Mouse (Mus musculus) layer of hippocampus, postnatal 25 days (tissue): ENCODE measurements around the gene Col5a1. TPM values are rescaled to one million over a fixed set of nuclear protein-coding genes. Genes with fewer than 3 reads are reported as not detected.

Experiments used
- DNase-seq, 2 experiments: peaks; one replicate each; pipeline ENCODE4 v3.0.0; 2022; ENCODE audit warnings: mixed read lengths in 2 of 2, low spot score in 1 of 2; ENCODE audit errors: extremely low spot score in 1 of 2
- total RNA-seq, 2 experiments: library from RNA; stranded (reverse); gene quantifications; 2 replicates each; pipeline ENCODE4 v1.2.3; 2021

Col5a1 gene
- total RNA-seq, 2 experiments from 2014 or later, result 3.3 to 4.2 TPM

DNA sequence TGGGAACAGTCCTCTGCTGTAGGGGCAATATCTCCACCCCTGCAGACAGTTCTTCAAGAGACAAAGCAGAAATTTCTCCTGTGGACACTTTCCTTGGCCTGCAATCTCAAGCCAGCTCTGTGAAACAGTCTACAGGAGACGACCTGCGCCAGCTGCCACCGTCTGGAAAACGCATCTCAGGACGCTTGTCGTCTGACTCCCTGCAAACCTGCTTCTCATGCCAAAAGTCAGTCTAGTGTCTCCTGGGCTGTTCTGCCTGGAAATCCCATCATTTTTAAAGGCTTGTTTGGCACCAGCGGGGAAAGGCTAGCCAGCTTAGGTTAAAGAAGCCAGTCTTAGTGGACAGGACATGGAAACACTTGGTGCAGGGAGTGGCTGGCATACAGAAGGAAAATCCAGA lies 2.9 kb upstream of the Col5a1 start:
- no peak for DNase-seq

GRCm38 (mm10) chr2:27885456-27886147 lies 623 bp upstream of the Col5a1 start:
- peak in 1 of 2 experiments; percentile 17 for DNase-seq

- DNase-seq, result peak; percentile 16 to 30
Measured at GRCm38 (mm10) chr2:27886608-27887460, 609 bp downstream of the Col5a1 start.

DNA sequence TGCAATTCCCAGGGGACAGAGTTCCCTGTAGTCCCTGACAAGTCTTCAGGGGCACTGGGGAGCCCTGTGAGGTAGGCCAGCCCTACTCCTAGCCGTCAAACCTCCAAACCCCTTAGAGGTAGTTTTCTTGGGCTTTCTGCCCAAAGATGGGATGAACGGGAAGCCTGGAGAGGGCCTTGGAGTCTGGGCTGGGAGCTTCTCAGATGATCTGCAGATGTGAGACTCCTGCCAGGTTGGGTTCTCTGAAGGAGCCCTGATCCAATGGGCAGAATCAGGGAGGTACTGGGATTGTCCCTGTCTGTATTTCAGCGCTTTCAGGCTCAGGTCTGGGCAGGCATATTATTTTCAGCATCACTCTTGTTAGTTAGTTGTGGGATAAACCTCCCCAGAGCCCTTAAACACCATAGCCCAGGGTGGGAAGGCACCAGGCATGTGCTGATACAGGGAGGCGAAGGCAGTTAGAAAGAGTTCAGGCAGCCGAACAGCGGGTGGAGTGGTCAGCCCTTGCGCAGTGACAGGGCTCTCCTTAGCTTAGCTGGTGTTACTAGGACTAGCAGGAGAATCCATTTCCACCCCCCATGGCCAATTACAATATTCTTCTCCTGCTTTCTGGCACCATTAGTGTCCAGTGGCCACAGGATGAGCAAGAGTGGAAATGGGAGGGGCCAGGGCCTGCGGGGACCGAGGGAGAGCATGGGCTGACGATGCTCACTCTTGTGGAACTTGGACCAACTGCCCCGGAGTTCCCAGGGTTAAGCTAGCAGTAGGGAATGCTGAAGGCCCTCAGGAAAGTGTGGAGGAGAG lies 1.4 kb downstream of the Col5a1 start:
- DNase-seq, result no peak

- no peak for DNase-seq
Measured at GRCm38 (mm10) chr2:27888603-27889545, 2.6 kb downstream of the Col5a1 start.

DNA sequence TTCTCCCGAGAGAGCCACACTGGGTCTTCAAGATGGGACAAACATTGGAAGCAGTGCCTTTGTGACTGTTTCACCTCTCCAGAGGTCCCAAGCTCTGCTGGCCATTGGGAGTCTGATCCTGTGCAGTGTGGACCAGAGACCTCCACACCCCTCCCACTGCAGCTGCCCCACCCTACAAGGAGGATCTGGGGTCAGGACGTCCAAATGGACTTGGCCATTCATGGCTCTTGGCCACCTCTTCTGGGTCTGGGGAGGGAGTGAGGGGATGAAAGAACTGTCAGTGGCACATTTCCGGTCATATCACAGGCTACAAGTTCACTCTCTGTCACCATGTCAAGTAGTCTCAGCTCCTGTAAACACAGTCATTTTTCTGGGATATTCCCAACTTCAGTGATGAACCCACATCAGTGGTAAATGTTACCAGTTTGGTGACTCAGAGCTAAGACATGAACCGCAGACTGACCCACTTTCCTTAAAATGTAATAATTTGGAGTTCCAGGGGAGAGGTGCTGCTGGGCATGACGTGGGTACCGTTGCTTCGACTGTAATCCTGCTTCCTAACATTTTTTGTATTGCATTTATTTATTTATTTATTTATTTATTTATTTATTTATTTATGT lies 5.8 kb downstream of the Col5a1 start:
- no peak for DNase-seq

DNA sequence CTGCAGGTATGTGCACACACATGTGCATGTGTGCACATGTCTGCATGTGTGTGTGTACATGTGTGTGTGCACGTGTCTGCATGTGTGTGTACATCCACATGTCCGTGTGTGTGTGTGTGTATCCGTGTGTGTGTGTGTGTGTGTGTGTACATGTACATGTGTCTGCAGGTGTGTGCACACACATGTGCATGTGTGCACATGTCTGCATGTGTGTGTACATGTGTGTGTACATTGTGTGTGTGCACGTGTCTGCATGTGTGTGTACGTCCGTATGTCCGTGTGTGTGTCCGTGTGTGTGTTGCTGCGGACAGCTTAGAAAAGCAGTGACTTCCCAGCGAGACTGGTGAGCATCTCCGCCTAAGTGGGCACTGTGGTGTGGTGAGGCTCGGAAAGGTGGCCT lies 6.8 kb downstream of the Col5a1 start:
- DNase-seq, result no peak

GRCm38 (mm10) chr2:27894986-27895385 lies 8.8 kb downstream of the Col5a1 start:
- DNase-seq, result no peak

- DNase-seq, result no peak
Measured at GRCm38 (mm10) chr2:27895648-27896047, 9.4 kb downstream of the Col5a1 start.

- no peak for DNase-seq
Measured at GRCm38 (mm10) chr2:27897161-27897560, 10.9 kb downstream of the Col5a1 start.

GRCm38 (mm10) chr2:27899894-27900293 lies 13.7 kb downstream of the Col5a1 start:
- peak in 1 of 2 experiments; percentile 57 for DNase-seq

DNA sequence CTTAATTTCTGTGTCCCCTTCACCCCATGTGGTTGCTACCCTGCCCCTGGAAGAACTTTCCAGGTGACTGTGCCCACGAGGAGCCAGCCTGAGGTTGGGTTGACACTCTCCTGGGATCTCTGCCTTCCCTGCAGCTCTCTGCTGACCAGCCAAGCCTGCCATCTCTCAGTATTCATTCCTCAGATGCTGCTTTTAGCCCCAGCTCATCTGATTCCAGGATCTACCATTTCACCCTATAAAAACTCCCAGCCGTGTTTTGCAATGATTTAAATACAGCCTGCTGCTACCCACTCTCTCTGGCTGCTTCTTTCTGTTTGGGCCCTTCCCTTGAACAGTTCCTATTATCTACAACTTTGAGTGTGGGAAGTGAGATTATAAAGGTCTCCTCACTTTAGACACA lies 14.9 kb downstream of the Col5a1 start:
- no peak for DNase-seq

GRCm38 (mm10) chr2:27901525-27902245 lies 15.5 kb downstream of the Col5a1 start:
- no peak for DNase-seq

DNA sequence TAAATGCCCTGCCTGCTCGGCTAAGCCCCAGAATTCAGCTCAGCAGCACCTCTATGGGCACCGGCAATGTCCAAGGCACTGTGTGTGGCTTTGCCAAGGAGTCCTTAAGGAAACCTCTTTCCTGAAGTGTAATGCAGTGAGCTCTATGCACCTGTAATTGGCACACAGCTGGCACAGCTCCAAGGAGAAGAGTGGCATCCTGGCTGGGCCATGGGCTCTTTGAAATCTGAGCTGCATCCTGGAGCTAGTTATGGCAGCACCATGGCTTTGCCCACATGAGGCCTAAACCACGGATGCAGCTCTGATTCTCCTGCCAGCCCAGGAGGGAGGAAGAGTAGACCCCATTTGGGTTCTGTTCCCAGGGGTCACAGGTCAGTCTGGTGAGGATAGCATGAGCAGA lies 16.1 kb downstream of the Col5a1 start:
- no peak for DNase-seq

DNA sequence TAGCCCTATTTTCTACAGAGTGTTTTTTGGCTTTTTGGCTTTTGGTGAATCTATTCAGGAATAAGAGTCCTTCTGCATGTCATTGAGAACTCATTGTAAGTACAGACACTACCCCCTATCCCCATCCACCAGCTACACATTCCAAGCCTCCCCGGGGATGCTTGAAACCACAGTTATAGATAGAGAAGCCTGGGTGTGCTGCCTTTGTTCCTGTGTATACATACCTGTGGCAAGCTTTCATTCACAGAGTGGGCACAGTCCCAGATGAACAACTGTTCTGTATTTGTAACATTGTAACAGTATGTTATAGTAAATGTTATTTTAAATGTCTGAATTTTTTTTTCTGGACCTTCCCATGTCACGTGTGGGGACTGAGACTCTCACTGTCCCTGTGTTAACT lies 19.2 kb downstream of the Col5a1 start:
- DNase-seq, result no peak

- DNase-seq, result no peak
Measured at GRCm38 (mm10) chr2:27910501-27910900, 24.3 kb downstream of the Col5a1 start.

GRCm38 (mm10) chr2:27912546-27913275 lies 26.5 kb downstream of the Col5a1 start:
- DNase-seq, result no peak

DNA sequence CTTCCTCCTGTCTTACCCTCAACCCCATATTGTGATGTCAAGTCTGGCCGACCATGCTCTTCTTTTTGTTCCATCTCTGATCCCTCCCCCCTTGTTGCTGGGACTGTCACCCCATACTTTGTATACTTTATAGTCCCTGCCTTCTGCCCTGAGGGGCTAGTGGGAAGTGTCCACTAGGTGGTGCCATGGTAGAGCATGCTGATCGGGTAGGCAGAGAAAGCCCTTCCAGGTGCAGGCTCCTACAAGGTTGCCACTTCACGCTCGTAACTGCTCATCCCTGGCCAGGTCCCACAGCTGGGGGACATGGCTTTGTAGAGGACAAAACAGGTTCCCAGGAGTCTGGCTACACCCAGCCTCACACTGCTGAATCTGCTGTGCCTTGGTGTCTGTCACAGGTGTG lies 29.5 kb downstream of the Col5a1 start:
- peak in 1 of 2 experiments; percentile 46 for DNase-seq
